Mouse (Mus musculus) left cerebral cortex, adult 8-10 months (tissue): ENCODE results near the gene Cant1. TPM values are rescaled to one million over a fixed set of nuclear protein-coding genes. Genes with fewer than 3 reads are reported as not detected.

Experiments used
- DNase-seq, 2 experiments: peaks; one replicate each; pipeline ENCODE4 v3.0.0; 2022; ENCODE audit warnings: low spot score in 2 of 2
- total RNA-seq, 4 experiments: library from RNA; stranded (reverse); gene quantifications; 2 replicates each; pipeline ENCODE4 v1.2.4; 2022

Gene Cant1
- total RNA-seq, 4 experiments from 2014 or later, result 36.6 to 40.3 (median 38.8) TPM

DNA sequence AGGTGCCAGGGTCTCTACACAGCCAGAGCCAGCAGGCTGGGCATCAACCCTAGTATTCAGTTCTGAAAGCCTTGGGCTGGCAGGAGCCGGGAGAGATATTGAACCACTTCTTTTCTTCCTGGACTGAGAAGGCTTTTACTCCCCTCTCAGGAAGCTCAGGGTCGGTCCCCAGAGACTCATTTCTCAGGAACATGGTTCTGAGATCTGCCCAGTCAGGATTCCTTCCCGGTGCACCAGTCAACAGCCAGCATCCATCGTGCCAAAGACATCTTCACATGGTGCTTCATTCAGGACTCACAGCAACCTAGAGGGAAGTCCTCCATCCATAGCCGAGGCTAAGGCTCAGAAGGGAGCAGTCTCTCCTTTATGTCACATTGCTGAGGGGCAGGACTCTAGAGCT is 44.4 kb downstream of the Cant1 start:
- DNase-seq, result no peak

DNA sequence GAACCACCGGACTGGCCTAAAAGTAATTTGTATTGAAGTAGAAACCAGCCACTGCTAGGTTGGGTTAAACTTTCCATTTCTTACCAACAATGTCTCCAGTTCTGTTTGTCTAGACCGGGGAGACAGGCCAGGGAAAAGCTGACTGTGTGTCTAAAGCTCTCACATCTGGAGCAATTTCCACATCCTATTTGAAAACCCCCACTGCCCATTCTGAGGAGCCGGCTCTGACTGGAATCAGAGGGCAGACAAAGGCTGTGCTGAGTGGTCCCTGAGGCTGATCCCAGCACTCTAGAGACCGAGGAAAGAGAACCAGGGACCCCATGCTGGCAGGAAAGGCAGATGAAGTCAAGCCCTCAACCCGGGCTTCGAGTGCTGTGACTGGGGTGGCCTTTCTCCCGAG is 46.2 kb downstream of the Cant1 start:
- no peak for DNase-seq

DNA sequence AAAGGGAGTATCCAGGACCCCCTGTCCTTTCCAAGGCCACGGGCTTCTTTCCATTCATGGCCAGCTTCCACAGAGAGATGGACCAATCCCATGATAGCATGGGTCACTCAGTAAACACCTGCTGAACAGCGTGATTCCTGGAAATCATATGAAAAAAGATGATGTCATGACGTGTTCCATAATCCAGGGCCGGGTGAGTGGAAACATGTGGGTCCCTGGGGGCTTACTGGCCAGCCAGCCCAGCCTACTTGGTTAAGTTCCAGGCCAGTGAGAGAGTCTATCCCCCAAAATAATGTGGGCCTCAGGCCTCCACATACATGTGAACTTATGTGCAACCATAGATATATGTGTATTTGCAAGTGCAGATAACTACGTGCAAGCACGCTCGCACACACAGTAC is 47.0 kb downstream of the Cant1 start:
- no peak for DNase-seq

DNA sequence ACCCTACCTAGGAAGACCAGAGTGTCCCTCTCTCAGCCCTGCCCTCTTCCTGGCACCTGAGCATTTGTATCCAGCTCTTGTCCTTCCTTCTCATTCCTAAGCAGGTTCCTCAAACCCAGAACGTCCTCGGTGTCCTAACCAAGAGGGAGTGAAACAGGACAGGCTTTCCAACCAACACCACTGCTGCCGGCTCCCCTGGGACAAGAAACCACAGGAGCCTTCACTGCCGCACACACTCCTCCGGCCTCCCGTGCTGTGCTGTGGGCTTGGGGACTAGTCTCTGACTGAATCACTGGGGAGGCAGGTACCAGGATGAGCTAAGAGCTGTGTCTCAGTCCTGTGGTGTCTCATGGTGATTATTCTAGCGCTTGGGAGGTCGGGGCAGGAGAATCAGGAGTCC is 49.2 kb downstream of the Cant1 start:
- no peak for DNase-seq

DNA sequence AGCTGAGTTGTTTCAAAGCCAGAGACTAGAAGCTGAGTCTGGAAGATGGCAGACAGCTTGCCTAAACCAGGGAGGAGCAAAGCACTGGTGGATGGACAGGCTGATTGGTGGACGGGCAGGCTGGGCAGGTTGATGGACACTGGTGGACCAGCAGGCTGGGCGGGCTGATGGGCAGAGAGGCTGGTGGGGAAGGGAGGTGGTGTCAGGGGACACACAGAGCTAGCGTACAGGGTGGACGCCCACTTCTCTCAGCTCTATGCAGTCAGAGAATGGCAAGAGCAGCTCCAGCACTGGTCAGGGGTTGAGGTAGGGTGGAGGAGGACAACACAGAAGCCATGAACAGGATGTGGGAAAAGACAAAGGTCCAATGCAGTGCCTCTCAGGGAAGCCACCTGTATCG is 49.6 kb downstream of the Cant1 start:
- no peak for DNase-seq

DNA sequence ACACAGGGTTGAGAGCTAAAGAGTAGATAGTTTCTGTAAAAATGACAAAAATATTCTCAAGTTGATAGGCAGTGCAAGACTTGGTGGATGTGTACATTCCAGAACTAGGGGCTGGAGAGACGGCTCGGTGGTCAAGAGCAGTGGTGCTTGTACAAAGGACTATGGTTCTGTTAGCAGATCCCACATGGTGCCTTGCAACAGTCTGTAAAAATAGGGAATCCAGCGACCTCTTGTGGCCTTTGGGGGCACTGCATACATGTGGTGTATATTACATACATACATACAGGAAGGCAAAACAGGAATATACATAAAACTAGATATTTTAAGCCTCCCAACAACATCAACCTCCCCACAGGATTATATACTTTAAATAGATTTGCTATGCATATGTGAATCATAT is 50.6 kb downstream of the Cant1 start:
- DNase-seq, result no peak

DNA sequence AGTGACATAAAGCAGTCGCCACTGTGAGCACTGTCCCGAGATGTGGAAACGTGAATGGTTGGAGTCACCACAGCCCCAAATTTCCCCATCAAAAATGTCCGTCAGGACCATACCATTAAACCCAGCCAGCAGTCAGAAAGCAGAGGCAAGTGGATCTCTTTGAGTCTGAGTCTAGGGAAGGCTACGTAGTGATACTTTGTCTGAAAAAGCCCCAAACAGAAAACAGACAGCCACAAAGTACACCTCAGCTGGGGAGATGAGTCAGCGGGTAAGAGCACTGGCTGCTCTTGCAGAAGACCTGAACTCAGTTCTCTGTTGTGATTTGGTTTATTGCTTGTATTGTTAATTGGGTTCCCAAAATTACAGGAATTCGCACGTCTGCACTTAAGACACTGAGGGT is 52.3 kb downstream of the Cant1 start:
- DNase-seq, result no peak

DNA sequence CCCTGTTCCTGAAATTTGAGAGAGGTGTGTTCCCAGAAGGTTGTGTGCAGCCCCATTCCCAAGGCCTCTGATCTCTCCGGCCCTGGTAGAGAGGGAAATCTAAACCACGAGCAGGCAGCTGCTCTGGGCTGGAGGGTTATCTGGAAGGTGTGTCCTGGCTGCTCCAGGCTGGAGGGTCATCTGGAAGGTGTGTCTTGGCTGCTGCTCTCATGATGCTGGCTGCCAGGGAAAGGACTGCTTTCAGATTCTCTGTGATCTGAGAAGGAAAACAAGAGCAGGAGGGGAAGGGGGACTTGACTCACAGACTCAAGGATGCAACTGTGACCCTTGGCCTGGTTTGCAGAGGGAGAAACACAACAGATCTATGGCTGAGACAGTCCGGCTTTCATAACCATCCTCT is 52.8 kb downstream of the Cant1 start:
- DNase-seq, result no peak

DNA sequence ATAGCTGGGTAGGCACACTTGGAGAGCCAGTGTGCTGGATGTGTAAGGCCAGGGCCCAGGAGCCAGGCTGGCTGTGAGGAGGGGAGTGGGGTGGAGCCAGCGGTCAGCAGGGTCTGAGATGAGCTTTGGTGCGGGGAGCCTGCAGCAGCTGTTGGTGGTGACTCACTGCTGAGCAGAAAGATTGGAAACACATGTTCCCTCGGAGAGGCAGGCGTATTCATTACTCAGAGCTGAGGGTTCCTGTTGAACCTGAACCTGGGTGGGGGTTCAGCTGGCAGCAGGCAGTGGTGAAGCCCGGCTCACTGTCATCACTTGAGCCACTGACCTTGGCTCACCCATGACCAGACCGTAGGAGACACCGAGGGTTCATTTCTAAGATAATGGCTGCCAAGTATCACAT is 53.7 kb downstream of the Cant1 start:
- DNase-seq, result no peak

DNA sequence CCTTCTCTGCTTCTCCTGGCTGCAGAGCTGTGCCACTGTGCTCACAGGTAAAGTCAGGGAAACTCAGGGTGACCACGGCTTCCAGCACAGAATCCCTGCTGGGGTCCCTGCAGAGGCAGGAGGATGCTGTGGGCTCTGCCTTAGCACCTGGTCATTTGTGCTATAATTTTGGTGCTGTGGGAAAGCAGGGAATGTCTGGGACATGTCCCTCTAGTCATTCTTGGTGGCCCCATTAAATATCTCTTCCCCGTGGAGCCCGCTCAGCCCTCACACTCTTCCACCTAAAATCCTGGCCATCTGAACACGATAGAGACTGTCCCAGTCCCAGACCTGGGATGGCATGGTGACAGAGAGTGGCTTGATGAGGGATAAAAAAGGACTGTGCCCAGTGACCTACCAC is 54.9 kb downstream of the Cant1 start:
- no peak for DNase-seq

DNA sequence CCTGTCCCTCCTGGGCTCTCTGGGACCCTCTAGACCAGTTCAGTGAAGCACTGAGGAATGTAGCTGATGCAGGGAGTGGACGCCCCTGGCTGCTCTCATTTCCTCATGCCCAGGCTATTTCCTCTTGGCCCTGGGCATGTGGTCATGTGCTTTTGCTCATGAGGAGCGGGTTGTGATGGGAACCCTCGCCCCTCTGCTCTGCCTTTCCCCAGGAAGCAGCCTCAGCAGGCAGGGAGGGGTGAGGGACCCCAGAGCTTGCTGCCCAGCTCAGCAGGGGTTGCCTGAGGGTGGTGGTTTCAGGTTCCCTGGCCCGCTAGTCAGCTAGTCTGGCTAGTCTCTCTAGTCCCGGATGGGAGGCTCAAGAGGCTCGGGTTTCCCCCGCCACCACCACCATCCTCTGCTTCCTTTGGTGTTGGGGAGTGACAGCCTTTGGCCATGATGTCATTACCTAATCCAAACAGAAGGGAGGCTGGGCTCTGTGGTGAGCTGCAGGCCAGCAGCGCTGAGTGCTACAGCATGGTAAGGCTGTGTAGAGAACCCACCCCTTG is 55.8 kb downstream of the Cant1 start:
- no peak for DNase-seq

DNA sequence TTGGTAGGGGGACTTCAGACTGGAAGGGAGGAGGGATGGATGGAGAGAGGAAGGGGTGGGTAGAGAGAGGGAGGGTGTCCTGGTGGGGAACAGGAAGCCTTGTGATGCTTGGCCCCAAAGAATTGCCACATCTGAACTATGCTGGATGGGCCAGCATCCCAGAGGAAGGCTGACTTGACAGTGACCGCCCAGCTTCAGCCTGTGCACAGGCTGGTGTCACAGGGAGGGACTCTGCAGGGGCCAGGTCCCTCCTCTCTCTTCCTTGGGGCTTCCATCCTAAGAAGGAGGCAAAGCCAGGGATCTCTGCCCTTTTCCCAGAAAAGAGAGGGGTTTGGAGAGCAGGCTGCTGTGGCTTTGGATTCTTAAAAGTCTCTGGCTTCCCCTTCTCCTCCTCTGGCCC is 56.4 kb downstream of the Cant1 start:
- DNase-seq, result no peak

DNA sequence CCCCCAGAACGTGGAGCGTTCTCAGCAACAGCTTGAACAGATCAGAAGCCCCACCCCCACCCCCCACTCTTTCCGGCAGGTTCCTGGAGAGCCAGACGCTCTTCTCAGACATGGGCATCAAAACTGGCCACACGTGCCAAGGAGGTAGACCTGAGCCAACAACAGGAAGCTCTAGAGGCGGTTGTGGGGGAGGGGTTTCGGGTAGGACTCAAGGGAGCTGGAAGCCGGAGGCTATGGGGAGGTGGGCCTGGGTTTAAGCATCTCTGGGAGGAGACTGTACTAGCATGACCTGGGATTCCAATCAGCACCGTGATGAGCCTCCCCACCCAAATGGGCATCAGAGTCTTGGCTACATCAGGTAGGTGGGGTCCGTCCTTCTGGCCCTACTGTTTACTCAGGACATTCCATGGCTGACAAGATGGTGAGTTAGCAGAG is 58.0 kb downstream of the Cant1 start:
- DNase-seq, result no peak

DNA sequence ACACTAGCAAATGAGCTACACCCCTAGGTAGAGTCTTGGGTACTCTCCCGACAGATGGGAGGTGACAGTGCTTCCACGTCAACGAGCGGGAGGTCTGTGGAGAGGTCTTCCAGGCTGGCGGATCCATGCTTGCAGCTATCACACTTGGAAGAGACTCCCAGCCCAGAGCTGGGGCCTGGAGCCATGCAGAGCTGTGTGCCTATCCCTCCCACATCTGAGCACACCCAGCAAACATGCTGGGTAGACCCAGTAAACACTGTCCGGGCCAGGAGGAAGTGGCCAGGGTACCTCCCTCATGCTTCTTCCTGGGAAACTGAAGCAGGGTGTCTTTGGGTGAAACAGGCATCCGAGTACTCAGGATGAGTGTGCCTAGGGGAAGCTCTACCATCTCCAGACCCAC is 58.4 kb downstream of the Cant1 start:
- DNase-seq, result no peak

Other genes with a start within 250 kb of the Cant1 start
- 10 to 100 TPM; 62.7 to 77.3 (median 68.8) TPM for gene Cyth1, start 170.5 kb downstream of the Cant1 start, total RNA-seq
- gene Usp36, start 128.8 kb downstream of the Cant1 start, total RNA-seq, result 10 to 100 TPM; 29.6 to 33.3 (median 30.1) TPM
- gene Cep295nl, start 76.6 kb downstream of the Cant1 start, total RNA-seq, result 1 to 10 TPM in 3 of 4 experiments, under 1 TPM in 1; 0.98 to 3.2 (median 1.5) TPM
- gene Timp2, start 63.3 kb downstream of the Cant1 start, total RNA-seq, result 100 to 1,000 TPM; 239 to 259 (median 249) TPM
- 10 to 100 TPM; 20.8 to 62.8 (median 36.9) TPM for gene Lgals3bp, start 17.0 kb downstream of the Cant1 start, total RNA-seq
- gene C1qtnf1, start 9.1 kb upstream of the Cant1 start, total RNA-seq, result 1 to 10 TPM; 4.4 to 5.3 (median 4.9) TPM
- 10 to 100 TPM; 12.6 to 18.2 (median 15.3) TPM for gene Engase, start 57.7 kb upstream of the Cant1 start, total RNA-seq